Mouse (Mus musculus): ENCODE results near the gene Mrpl12.

GRCm38 (mm10) chr11:120490291-120491046, 6.1 kb downstream of the Mrpl12 start:
- peak; percentile 32; the same call in 1 of the 2 replicates for TF ChIP-seq CTCF (IDR thresholded peaks at IDR 0.05)
- TF ChIP-seq EP300 (IDR thresholded peaks at IDR 0.05): no peak
